Mouse (Mus musculus) bone marrow, adult 2 months (tissue): Measurements from ENCODE around the gene Atp5d.

Source experiments
- CTCF ChIP-seq: fragments of 200-500 bp; IDR thresholded peaks from 2 replicates; pipeline ENCODE4 v1.5.1; 2011; ENCODE audit warnings: low read length, control low read depth; ENCODE audit not compliant: control insufficient read depth, insufficient read depth
- POLR2A ChIP-seq: fragments of 200-500 bp; IDR thresholded peaks from 2 replicates; pipeline ENCODE4 v1.6.1; 2011; ENCODE audit warnings: low read depth, mild to moderate bottlenecking, control low read depth, low read length, borderline replicate concordance; ENCODE audit not compliant: control insufficient read depth

- TF ChIP-seq POLR2A (no peak; the same call in 1 of the 2 replicates), CTCF (no peak)
Observed at GRCm38 (mm10) chr10:80171760-80172526, 33.5 kb downstream of the Atp5d start.
